Mouse (Mus musculus) ovary, adult 18-20 months (tissue): ENCODE measurements around the gene Nup214.

ENCODE experiments used
- DNase-seq: peaks from one replicate; pipeline ENCODE4 v3.0.0; 2022; ENCODE audit warnings: low spot score, mixed read lengths

The Nup214 gene

DNA sequence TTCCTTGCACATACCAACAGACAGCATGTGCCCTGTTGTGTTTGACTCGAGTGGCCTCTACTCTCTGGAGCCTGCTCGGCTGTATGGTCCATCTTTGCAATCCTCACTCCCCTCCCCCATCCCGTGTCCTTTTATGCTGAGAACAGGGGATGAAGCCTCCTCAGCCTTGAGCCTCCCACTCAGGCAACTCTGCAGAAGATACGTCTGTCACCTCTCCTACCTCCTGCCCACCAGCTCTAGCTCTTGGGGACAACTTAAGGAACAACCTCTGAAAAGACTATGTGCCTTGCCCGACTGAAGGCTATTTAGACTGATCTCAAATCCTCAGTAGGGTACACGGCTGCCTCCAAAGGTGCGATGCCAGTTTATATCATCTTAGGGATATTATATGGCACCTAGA lies 129.3 kb downstream of the Nup214 start:
- DNase-seq: no peak
